Mouse (Mus musculus): ENCODE measurements around the gene Cramp1l. TPM values are rescaled to one million over a fixed set of nuclear protein-coding genes. Genes with fewer than 3 reads are reported as not detected.

Gene Cramp1l
- total RNA-seq, 2 experiments from 2014 or later, result 24.0 to 25.0 TPM

Other genes with a start within 250 kb of the Cramp1l start
- not detected for gene Meiob, start 211.5 kb downstream of the Cramp1l start, total RNA-seq (2021)
- gene Hagh, start 175.6 kb downstream of the Cramp1l start, total RNA-seq (2021), result 100 to 1,000 TPM in 1 of 2 experiments, 10 to 100 TPM in 1; 92.4 to 102 TPM
- gene Fahd1, start 165.4 kb downstream of the Cramp1l start, total RNA-seq (2021), result 10 to 100 TPM; 14.8 to 16.5 TPM
- gene Igfals, start 149.8 kb downstream of the Cramp1l start, total RNA-seq (2021), result under 1 TPM; 0.17 to 0.32 TPM
- gene Nubp2, start 129.4 kb downstream of the Cramp1l start, total RNA-seq (2021), result 10 to 100 TPM; 37.8 to 40.2 TPM
- 10 to 100 TPM; 48.0 to 48.3 TPM for gene Spsb3, start 129.1 kb downstream of the Cramp1l start, total RNA-seq (2021)
- 10 to 100 TPM; 53.9 to 56.6 TPM for gene Eme2, start 120.7 kb downstream of the Cramp1l start, total RNA-seq (2021)
- 10 to 100 TPM; 58.4 to 64.8 TPM for gene Mrps34, start 120.7 kb downstream of the Cramp1l start, total RNA-seq (2021)
- 10 to 100 TPM; 42.2 to 43.5 TPM for gene Nme3, start 119.3 kb downstream of the Cramp1l start, total RNA-seq (2021)
- gene Mapk8ip3, start 78.8 kb downstream of the Cramp1l start, total RNA-seq (2021), result 100 to 1,000 TPM; 288 to 297 TPM
- gene Jpt2, start 55.1 kb downstream of the Cramp1l start, total RNA-seq (2021), result 10 to 100 TPM; 11.9 to 13.1 TPM
- gene Ift140, start 297 bp upstream of the Cramp1l start, total RNA-seq (2021), result 10 to 100 TPM; 25.4 to 28.9 TPM
- 1 to 10 TPM; 7.2 to 7.8 TPM for gene Tmem204, start 67.8 kb upstream of the Cramp1l start, total RNA-seq (2021)
- gene Telo2, start 100.2 kb upstream of the Cramp1l start, total RNA-seq (2021), result 10 to 100 TPM; 35.4 to 41.1 TPM
- 1 to 10 TPM; 2.0 to 2.3 TPM for gene Ptx4, start 105.0 kb upstream of the Cramp1l start, total RNA-seq (2021)
- gene Clcn7, start 117.6 kb upstream of the Cramp1l start, total RNA-seq (2021), result 10 to 100 TPM; 44.6 to 44.9 TPM
- gene Ccdc154, start 146.7 kb upstream of the Cramp1l start, total RNA-seq (2021), result not detected
- not detected for gene Gm38655, start 159.7 kb upstream of the Cramp1l start, total RNA-seq (2021)
- 10 to 100 TPM; 17.6 to 17.9 TPM for gene BC003965, start 168.8 kb upstream of the Cramp1l start, total RNA-seq (2021)
- gene Unkl, start 172.6 kb upstream of the Cramp1l start, total RNA-seq (2021), result 10 to 100 TPM; 31.8 to 32.3 TPM
- 10 to 100 TPM; 60.4 to 67.4 TPM for gene Gnptg, start 224.3 kb upstream of the Cramp1l start, total RNA-seq (2021)
- gene Tsr3, start 224.4 kb upstream of the Cramp1l start, total RNA-seq (2021), result 10 to 100 TPM; 28.6 to 30.3 TPM
- 10 to 100 TPM; 17.4 to 35.0 TPM for gene Baiap3, start 240.6 kb upstream of the Cramp1l start, total RNA-seq (2021)